Mouse (Mus musculus) neural tube, embryonic 11.5 days (tissue): Measurements from ENCODE around the gene Gm1527. TPM values are rescaled to one million over a fixed set of nuclear protein-coding genes. Genes with fewer than 3 reads are reported as not detected.

Experiments
- polyA plus RNA-seq: library from polyadenylated mRNA; unstranded; fragments of >200 nt; fragmentation: Nextera tagmentation; extraction: Ambion mirVana; gene quantifications from 2 replicates; pipeline ENCODE4 v1.2.1, GENCODE M21; 2014

The Gm1527 gene
- polyA plus RNA-seq, 1 experiment from 2014 or later, result not detected

Other genes with a start within 250 kb of the Gm1527 start
- not detected in 2 replicates for gene Slc2a2, start 194.7 kb upstream of the Gm1527 start, polyA plus RNA-seq
- 18.0 and 19.3 TPM in 2 replicates for gene Eif5a2, start 111.3 kb upstream of the Gm1527 start, polyA plus RNA-seq
- gene Rpl22l1, start 87.2 kb upstream of the Gm1527 start, polyA plus RNA-seq, result 307 and 333 TPM in 2 replicates
- 4.4 and 5.1 TPM in 2 replicates for gene Egfem1, start 189.4 kb downstream of the Gm1527 start, polyA plus RNA-seq